Mouse (Mus musculus) liver, embryonic 15.5 days (tissue): Measurements from ENCODE around the gene Olfr1013. TPM values are rescaled to one million over a fixed set of nuclear protein-coding genes. Genes with fewer than 3 reads are reported as not detected.

Experiments
- ATAC-seq: fragments of 200-750 bp; cut with Nextera tagmentation; 2 replicates; pipeline ENCODE4 v1.8.0; 2017; ENCODE audit warnings: moderate number of reproducible peaks, mild to moderate bottlenecking, moderate library complexity; ENCODE audit not compliant: insufficient read depth
- H3K27ac ChIP-seq: fragments of 300-500 bp; sonication (generic); replicated peaks from 2 replicates; pipeline ENCODE4 v1.5.1; 2015; ENCODE audit warnings: mild to moderate bottlenecking, inconsistent platforms
- H3K27me3 ChIP-seq: fragments of 300-500 bp; sonication (generic); 2 replicates; pipeline ENCODE4 v1.6.1; 2015; ENCODE audit warnings: mild to moderate bottlenecking, inconsistent platforms
- H3K36me3 ChIP-seq: fragments of 300-500 bp; sonication (generic); replicated peaks from 2 replicates; pipeline ENCODE4 v1.6.1; 2015; ENCODE audit warnings: moderate library complexity, mild to moderate bottlenecking, inconsistent platforms
- H3K4me1 ChIP-seq: fragments of 300-500 bp; sonication (generic); replicated peaks from 2 replicates; pipeline ENCODE4 v1.6.1; 2015; ENCODE audit warnings: inconsistent platforms
- H3K4me2 ChIP-seq: fragments of 300-500 bp; sonication (generic); 2 replicates; pipeline ENCODE4 v1.6.1; 2015; ENCODE audit warnings: moderate library complexity, mild to moderate bottlenecking, inconsistent platforms
- H3K4me3 ChIP-seq: fragments of 300-500 bp; sonication (generic); replicated peaks from 2 replicates; pipeline ENCODE4 v1.5.1; 2015; ENCODE audit warnings: mild to moderate bottlenecking, inconsistent platforms
- H3K9ac ChIP-seq: fragments of 300-500 bp; sonication (generic); 2 replicates; pipeline ENCODE4 v1.6.1; 2015; ENCODE audit warnings: moderate library complexity, mild to moderate bottlenecking, inconsistent platforms
- H3K9me3 ChIP-seq: fragments of 300-500 bp; sonication (generic); replicated peaks from 2 replicates; pipeline ENCODE4 v1.6.1; 2016; ENCODE audit warnings: inconsistent platforms
- WGBS: fragments of 180-500 bp; shearing (Covaris S2); methylation state at CpG from one replicate; pipeline ENCODE4 v1.1.7; 2015; ENCODE audit warnings: mixed read lengths; ENCODE audit not compliant: insufficient replicate concordance; 5-methylcytosine and 5-hydroxymethylcytosine counted together
- polyA plus RNA-seq: library from polyadenylated mRNA; unstranded; fragments of >200 nt; fragmentation: Nextera tagmentation; extraction: Ambion mirVana; gene quantifications from 2 replicates; pipeline ENCODE4 v1.2.1, GENCODE M21; 2015

Olfr1013 gene
- polyA plus RNA-seq, result not detected in 2 replicates

GRCm38 (mm10) chr2:85766798-85767197 lies at the start of gene Olfr1013:
Gene Olfr1013 (plus strand): TSS chr2:85767098.
- Histone ChIP-seq H3K4me3 (no peak within 1 kb of the TSS), H3K27ac (no peak within 1 kb of the TSS), H3K9me3 (no peaks in the 10 kb centered on the region; the same call in 1 of the 2 replicates), H3K36me3 (no peaks in the 10 kb centered on the region), H3K9ac (no peak within 1 kb of the TSS), H3K4me1 (no peaks in the 10 kb centered on the region), H3K27me3 (no peaks in the 10 kb centered on the region), H3K4me2 (no peak within 1 kb of the TSS)
- no peak for ATAC-seq

- 12% methylated on average over 3 of the region's 3 CpGs for WGBS
- Histone ChIP-seq H3K4me3 (no peak overlapping the region), H3K36me3 (no peaks in the 10 kb centered on the region), H3K27me3 (no peaks in the 10 kb centered on the region), H3K9me3 (no peaks in the 10 kb centered on the region), H3K9ac (no peak overlapping the region), H3K4me1 (no peaks in the 10 kb centered on the region), H3K27ac (no peak overlapping the region), H3K4me2 (no peak overlapping the region)
- no peak for ATAC-seq
These were observed 41.1 kb upstream of the Olfr1013 start for GRCm38 (mm10) chr2:85725793-85726192.

GRCm38 (mm10) chr2:85753822-85754221 lies 13.1 kb upstream of the Olfr1013 start:
- 60% methylated on average over 4 of the region's 4 CpGs for WGBS
- no peak overlapping the region for H3K27ac ChIP-seq
- H3K4me2 ChIP-seq, result no peak overlapping the region
- ATAC-seq, result no peak
- H3K36me3 ChIP-seq, result no peaks in the 10 kb centered on the region
- H3K9ac ChIP-seq, result no peak overlapping the region
- H3K27me3 ChIP-seq, result no peaks in the 10 kb centered on the region
- no peaks in the 10 kb centered on the region for H3K4me1 ChIP-seq
- H3K9me3 ChIP-seq, result no peaks in the 10 kb centered on the region
- no peak overlapping the region for H3K4me3 ChIP-seq

GRCm38 (mm10) chr2:85762666-85763065 lies 4.2 kb upstream of the Olfr1013 start, which contains the start of gene Olfr1012:
Gene Olfr1012 (minus strand): TSS chr2:85762766.
- ATAC-seq, result no peak
- Histone ChIP-seq H3K4me3 (no peak within 1 kb of the TSS), H3K27me3 (no peaks in the 10 kb centered on the region), H3K27ac (no peak within 1 kb of the TSS), H3K9me3 (no peaks in the 10 kb centered on the region), H3K4me1 (no peaks in the 10 kb centered on the region), H3K9ac (no peak within 1 kb of the TSS), H3K36me3 (no peaks in the 10 kb centered on the region), H3K4me2 (no peak within 1 kb of the TSS)
- WGBS, result 43% methylated on average over 1 of the region's 1 CpGs

GRCm38 (mm10) chr2:85772413-85772812 lies 5.5 kb downstream of the Olfr1013 start, which contains the start of gene Olfr1014:
Gene Olfr1014 (plus strand): TSS chr2:85772713.
- H3K4me2 ChIP-seq, result no peak within 1 kb of the TSS
- H3K4me3 ChIP-seq, result no peak within 1 kb of the TSS
- H3K4me1 ChIP-seq, result no peaks in the 10 kb centered on the region
- no peaks in the 10 kb centered on the region for H3K36me3 ChIP-seq
- no peak for ATAC-seq
- no peaks in the 10 kb centered on the region; the same call in 1 of the 2 replicates for H3K9me3 ChIP-seq
- no peak within 1 kb of the TSS for H3K9ac ChIP-seq
- H3K27ac ChIP-seq, result no peak within 1 kb of the TSS
- H3K27me3 ChIP-seq, result no peaks in the 10 kb centered on the region

- no peak for ATAC-seq
- Histone ChIP-seq H3K27ac (no peak within 1 kb of the TSS), H3K4me1 (no peaks in the 10 kb centered on the region), H3K9me3 (no peaks in the 10 kb centered on the region), H3K9ac (no peak within 1 kb of the TSS), H3K27me3 (no peaks in the 10 kb centered on the region), H3K36me3 (no peaks in the 10 kb centered on the region), H3K4me2 (no peak within 1 kb of the TSS), H3K4me3 (no peak within 1 kb of the TSS)
These were observed 14.8 kb downstream of the Olfr1013 start, which contains the start of gene Olfr1015 for GRCm38 (mm10) chr2:85781717-85782116. Gene Olfr1015 (plus strand): TSS chr2:85782017.

GRCm38 (mm10) chr2:85792331-85792730 lies 25.4 kb downstream of the Olfr1013 start:
- H3K27me3 ChIP-seq, result no peaks in the 10 kb centered on the region
- WGBS, result 48% methylated on average over 2 of the region's 2 CpGs
- H3K9ac ChIP-seq, result no peak overlapping the region
- H3K27ac ChIP-seq, result no peak overlapping the region
- no peak overlapping the region for H3K4me2 ChIP-seq
- no peaks in the 10 kb centered on the region for H3K9me3 ChIP-seq
- no peak for ATAC-seq
- H3K36me3 ChIP-seq, result no peaks in the 10 kb centered on the region
- H3K4me3 ChIP-seq, result no peak overlapping the region
- no peaks in the 10 kb centered on the region for H3K4me1 ChIP-seq

- no peaks in the 10 kb centered on the region for H3K36me3 ChIP-seq
- H3K9ac ChIP-seq, result no peak within 1 kb of the TSS
- no peaks in the 10 kb centered on the region for H3K27me3 ChIP-seq
- WGBS, result 58% methylated on average over 2 of the region's 2 CpGs
- H3K4me2 ChIP-seq, result no peak within 1 kb of the TSS
- no peaks in the 10 kb centered on the region for H3K9me3 ChIP-seq
- H3K27ac ChIP-seq, result no peak within 1 kb of the TSS
- ATAC-seq, result no peak
- no peak within 1 kb of the TSS for H3K4me3 ChIP-seq
- no peaks in the 10 kb centered on the region for H3K4me1 ChIP-seq
These were observed 35.5 kb downstream of the Olfr1013 start, which contains the start of gene Olfr1016 for GRCm38 (mm10) chr2:85802444-85802843. Gene Olfr1016 (minus strand): TSS chr2:85802544.

- Histone ChIP-seq H3K36me3 (no peaks in the 10 kb centered on the region), H3K9me3 (no peaks in the 10 kb centered on the region), H3K4me3 (no peak overlapping the region), H3K4me2 (no peak overlapping the region), H3K4me1 (no peaks in the 10 kb centered on the region), H3K27ac (no peak overlapping the region), H3K27me3 (no peaks in the 10 kb centered on the region), H3K9ac (no peak overlapping the region)
- WGBS, result 65% methylated on average over 4 of the region's 4 CpGs
- no peak for ATAC-seq
These were observed 37.6 kb downstream of the Olfr1013 start for GRCm38 (mm10) chr2:85804501-85804900.

- Histone ChIP-seq H3K27me3 (no peaks in the 10 kb centered on the region), H3K9ac (no peak within 1 kb of the TSS), H3K4me2 (no peak within 1 kb of the TSS), H3K27ac (no peak within 1 kb of the TSS), H3K36me3 (no peaks in the 10 kb centered on the region), H3K4me3 (no peak within 1 kb of the TSS), H3K9me3 (no peaks in the 10 kb centered on the region), H3K4me1 (no peaks in the 10 kb centered on the region)
- no peak for ATAC-seq
These were observed 51.3 kb downstream of the Olfr1013 start, which contains the start of gene Olfr1018 for GRCm38 (mm10) chr2:85818179-85818578. Gene Olfr1018 (plus strand): TSS chr2:85818479.
